Mouse (Mus musculus) right cerebral cortex, postnatal 25 days (tissue): Measurements from ENCODE around the gene Tmem119.

Experiments
- DNase-seq: peaks from one replicate; pipeline ENCODE4 v3.0.0; 2022

The Tmem119 gene

DNA sequence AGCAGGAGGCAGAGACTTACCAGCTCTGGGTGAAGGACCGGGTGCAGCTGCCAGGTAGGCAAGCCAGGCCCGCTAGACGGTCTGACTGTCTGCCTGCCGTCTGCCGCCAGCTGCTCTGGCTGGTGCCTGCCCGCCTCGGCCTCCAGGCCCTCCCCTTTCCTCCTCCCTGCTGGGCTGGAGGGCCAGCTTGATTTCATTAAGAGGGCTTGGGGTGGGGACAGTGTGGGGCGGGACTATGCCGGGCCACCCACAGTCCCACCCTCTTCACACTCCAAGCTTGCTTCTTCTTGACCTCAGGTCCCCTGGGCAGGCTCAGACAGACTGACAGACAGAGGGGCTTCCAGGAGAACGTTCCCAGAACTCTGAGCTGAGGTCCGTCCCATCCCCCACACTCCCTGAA is at the start of gene Tmem119:
Tmem119 (minus strand) TSS at position 237 of the 400 bp plus-strand sequence.
- DNase-seq: no peak

DNA sequence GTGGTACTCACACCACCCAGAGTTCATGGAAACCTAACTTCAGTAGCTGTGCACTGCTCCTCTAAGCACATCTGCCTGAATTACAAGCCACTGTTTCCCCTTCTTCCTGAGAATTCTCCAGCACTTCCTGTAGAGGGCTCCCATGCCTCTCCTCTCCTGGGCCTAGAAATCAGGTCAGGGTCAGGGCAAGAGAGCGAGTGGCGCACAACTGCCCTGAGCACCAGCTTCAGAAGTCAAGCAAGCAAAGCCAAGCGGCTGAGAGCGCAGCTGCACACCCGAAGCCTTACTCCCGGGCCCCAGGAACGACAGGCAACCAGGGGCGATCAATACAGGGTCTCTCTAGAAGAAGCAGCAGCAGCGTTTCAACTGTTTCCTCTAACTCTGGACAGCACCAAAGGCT is 47.3 kb upstream of the Tmem119 start:
- DNase-seq: no peak

DNA sequence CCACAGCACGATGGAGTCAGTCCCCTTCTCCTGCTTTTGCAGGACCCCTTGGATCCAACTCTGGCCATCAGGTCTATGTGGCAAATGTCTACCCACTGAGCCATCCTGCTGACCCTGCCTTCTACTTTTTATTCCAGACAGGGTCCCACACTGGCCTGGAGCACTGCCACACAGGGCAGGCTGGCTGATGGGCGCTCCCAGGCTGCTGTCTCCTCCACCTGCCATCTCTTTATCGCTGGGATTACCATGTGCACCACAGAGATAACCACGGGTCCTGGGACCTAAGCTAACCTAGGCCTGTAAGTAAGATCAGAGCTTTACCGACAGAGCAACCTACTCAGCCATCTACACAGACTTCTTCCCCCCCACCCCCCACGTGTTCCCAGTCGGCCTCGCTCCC is 46.3 kb upstream of the Tmem119 start:
- no peak for DNase-seq

DNA sequence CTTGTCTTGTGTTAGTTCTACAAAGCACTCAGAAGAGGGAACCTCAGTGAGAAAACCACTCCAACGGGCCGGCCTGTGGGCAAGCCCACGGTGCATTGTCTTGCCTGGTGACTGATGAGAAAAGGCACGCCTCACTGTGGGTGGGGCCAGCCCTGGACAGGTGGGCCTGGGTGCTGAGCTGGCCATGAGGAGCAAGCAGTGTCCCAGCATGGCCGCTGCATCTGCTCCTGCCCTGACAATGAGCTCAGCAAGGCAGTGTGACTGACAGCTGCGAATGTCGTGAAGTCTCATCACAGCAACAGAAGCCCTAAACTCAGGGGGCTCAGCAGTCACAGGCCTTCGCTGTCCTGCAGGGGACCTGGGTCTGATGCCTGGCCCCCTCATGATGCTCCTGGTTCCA is 45.3 kb upstream of the Tmem119 start:
- DNase-seq: no peak

DNA sequence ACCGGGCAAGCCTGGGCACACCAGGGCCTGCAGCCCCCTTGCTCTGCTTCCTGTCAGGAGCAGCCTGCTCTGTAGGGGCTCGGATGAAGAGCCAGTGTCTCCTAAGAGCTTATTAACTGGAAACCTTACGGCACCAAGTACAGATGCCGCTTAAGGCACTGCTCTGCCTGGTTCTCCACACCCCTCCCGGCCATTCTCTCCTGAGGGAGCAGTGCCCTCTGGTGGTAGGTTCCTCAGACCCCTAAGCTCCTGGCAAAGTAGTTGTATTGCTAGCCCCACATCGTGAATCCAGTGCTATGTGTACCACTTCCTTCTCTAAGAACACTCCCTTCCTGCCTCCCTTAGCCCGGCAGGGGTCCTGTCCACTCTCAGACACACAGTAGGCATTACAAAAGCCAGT is 44.4 kb upstream of the Tmem119 start:
- peak; percentile 74 for DNase-seq

DNA sequence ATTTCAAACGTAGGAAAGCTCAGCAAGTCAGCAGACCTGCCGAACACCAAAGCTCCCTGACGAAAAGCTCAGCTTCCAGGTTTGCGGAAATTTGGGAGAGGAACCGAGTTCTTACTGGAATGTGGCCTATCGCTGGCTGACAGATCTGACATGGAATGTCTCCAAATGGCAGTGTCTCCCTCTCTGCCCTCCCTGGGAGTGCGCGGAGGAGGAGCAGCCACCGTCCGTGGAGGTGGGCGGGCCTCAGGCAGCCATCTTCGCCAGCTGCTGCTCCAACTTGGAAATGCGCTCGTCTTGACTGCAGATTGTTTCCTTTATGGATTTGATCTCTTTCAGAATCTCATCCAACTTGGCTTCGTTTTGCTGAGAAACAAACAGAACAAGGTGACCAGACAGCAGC is 43.8 kb upstream of the Tmem119 start:
- no peak for DNase-seq

DNA sequence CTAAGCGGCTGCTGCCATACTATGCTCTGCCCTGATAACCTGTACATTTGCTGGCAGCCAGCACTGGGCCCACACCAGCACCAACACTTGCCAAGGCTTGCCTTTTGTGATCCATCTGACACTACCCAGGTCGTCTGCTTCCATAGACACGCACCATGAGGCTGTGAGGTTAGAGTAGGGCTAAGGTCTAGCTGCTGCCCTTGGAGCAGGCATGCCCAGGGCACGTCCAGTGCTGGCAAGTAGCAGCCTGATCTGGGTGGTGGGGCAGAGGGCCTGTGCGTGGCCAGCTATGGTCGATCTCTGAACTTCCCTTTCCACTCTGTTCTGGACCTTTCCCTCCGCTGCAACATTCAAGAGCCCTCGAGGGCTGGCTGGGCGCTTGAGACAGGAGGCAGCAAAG is 42.6 kb upstream of the Tmem119 start:
- DNase-seq: no peak

DNA sequence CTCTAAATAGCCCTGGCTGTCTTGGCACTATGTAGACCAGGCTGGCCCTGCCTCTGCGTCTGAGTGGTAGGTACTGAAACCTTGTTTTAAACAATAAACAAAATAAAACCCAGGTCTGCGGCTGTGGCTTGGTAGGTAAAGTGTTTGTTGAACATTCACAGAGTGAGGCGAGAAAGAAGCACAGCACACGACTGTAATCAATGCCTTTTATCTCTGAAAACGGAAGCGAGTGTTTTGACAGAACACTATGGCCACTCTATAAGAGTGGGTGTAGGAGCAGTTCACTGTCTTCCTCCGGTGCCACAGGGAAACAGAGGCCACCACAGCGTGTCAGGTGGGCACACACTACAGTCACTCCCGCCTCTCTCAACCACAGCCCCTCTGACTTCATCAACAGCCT is 41.9 kb upstream of the Tmem119 start:
- no peak for DNase-seq

DNA sequence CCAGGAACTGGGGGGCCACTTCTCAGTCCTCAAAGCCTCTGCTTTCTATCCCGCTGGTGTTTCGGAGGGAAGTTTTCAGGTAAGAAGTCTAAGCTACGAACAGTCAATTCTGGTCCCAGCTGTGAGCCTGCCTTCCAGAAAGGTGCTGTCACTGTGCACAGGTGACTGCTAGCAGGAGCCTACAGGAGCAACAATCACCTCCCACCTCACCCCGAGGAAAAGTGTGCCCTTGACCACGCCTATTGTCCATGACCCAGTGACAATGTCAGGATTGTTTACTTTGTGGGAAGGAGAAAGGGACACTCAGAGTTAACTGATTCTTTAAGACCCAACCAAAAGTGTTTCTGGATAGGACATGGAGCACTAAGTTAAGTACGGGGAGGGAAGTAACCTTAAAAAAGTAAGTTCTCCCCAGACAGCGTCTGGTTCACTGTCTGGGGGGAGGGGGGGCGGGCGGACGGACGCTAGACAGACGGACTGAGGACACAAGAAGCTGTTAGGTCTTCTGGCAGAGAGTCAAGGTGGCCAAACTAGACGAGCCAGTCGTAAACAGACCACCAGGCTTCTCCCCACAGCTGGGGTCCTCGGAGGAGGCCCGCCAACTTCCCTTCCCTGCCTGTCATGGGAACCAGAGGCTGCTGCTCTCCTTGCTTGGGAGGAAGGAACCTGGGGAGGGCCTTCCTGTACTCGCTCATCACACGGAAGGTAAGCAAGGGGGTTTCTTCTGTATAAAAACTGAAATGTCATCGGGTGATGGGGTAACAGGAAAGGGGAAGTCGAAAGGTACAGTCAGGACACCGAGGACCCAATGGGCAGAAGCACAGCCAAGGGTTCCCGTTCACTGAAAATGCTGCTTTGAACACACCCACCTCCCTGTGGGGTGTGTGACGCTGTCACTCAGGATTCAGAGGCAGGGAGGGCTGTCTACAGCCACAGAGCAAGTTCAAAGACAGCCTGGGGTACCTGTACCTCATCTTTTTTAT is 41.2 kb upstream of the Tmem119 start:
- no peak for DNase-seq

DNA sequence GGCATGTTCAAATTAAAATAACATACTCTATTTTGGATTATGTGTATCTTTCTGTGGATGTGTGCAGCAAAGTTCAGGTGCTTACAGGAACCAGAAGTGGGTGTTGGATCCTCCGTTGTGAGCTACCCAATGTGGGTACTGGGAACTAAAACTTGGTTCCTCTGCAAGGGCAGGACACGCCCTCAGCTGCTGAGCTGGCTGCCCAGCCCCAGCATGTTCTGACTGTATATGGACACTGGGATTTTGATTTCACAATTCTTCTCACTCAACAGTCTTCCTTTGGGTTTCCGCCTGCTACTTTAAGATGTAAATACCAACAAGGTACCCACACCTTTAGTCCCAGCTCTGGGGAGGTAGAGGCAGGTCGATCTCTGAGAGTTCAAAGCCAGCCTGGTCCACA is 40.1 kb upstream of the Tmem119 start:
- DNase-seq: no peak

DNA sequence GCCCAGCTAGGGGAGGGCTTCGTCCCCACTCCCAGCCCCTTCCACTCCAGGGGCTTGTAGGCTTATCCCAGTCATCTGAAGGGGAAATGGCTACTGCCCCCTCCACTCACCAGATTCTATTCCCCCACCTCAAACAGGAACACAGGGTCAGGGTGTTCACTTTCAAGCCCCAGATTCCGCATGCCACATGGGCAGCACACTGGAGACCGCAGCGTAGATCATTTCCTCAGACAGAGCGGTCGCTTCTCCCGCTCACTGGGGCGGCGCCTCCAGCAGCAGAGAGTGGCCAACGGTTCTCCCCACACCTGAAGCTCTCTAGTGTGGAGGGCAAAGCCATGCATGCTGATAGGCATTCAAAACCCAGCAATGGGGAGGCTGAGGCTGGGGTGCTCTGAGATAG is 36.6 kb upstream of the Tmem119 start:
- DNase-seq: no peak

DNA sequence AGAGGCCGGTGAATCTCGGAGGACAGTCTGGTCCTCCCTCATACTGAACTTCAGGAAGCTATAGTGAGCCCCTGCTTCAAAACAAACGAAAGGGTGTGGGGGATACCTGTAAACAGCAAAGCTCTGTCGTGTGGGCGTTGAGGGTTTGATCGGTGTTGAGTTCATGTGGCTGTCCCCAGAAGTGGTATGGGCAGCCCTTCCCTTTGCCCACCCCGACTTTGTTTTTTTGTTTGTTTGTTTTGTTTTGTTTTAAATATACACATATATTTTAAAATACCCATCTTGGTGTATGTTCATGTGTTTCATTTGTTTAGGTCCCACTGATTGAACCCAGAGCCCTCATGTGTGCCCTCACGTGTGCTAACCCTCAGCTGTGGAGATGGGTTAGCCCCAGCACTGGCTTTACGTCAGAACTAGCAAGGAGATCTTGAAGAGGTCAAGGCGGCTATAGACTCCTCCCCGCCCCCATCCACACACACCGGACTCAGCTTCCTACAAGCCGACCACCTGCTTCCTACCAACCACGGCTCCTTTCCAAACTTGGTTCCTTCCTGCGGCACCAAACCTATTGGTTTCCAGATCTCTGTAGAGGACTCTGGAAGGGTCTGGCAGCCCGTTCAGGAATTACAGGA is 33.1 kb upstream of the Tmem119 start:
- no peak for DNase-seq

DNA sequence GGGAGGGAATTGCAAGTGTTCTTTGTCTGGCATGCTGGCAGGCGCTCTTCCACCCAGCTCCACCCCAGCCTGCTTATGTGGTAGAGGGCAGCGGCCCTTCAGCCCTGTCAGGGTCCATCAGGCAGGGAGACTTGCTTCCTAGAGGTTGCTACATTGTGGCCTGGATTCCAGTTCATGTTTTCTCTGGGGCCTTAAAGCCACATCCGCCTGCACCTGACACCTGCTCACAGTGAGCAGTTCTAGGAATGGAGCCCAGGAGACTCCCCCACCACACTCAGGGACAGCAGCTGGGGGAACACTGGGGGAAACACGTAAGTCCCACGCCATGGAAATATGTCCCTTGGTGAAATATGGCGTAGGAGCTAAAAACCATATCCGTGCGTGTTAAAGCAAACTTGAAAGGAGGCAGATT is 32.2 kb upstream of the Tmem119 start, which contains the start of gene Selplg:
Selplg (minus strand) TSS at position 155 of the 412 bp plus-strand sequence.
- DNase-seq: peak; percentile 48

DNA sequence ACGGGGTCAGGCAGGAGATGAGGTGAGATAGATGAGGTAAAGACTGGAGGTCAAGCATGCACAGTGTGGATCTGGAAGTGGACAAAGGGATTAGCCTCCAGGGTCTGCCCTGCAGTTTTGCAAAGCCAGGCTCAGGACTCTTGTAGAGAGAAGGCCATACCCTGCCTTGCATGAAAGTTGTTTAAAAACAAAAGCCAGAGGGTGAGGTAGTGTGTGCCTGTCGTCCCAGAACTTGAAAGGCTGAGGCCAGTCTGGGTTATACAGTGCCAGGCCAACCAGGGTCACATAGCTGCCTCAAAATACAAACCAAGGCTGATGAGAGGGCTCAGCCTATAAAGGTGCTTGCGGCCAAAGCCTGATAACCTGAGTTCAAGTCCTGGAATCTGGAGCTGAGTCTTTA is 31.4 kb upstream of the Tmem119 start:
- DNase-seq: no peak

DNA sequence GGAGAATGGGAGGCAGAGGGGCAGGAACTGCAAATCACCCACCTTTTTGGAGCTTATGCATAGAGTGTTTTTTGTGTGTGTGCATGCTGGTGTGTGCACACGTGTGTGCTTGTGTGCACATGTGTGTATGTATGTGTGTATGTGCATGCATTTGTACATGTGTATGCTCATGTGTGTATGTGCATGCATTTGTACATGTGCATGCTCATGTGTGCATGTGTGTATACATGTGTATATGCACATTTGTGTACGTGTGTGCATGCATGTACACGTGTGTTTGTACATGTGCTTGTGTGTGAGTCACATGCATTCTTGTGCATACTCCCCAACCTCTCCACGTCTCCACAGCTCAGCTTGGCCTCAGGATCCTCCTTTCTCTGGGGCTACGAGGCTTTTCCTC is 30.5 kb upstream of the Tmem119 start:
- no peak for DNase-seq

DNA sequence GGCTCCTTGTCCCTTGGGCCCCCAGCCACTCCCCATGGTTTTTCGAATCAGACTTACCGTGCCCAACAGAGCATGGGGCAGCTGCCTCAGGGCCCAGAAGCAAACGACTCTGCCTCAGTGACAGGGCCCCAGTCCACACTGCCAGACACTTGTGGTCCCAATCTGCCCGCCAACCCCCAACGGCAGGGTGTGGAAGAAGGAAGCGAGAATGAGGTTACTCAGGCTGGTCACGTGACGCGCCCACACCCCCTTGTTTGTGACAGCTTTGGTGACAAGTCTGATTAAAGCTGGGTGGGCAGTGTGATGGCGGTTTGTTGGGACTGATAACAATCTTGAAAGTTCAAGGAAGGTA is 30.0 kb upstream of the Tmem119 start:
- no peak for DNase-seq

DNA sequence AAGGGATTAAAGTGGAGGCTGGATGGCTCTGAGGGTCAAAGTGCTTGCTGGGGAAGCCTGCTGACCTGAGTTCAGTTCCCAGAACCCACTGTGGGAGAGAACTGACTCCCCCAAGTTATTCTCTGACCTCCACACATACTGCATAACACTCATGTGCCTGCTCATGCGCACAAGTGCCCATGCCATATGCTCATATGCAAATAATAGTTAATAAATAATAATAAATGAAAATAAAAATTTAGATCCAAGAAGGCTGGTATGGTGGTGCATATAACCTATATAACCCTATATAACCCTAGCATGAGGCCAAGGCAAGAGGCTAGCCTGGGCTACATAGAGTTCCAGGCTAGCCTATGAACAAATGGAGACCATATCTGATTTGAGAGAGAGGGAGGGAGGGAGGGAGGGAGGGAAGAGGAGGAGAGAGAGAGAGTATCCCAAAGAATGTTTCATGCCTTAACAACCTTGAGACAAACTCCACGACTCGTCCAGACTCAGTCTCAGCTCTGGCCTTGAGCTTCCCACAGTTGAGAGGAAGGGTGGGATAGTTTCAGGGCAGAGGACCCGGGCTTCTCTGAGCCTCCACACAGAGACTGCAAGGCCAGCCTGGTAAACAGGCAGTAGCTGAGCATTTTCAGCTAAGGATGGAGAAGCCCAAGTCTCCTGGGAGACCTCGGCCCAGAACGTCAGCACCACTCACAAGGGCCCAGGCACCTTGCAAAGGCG is 29.4 kb upstream of the Tmem119 start:
- DNase-seq: no peak

DNA sequence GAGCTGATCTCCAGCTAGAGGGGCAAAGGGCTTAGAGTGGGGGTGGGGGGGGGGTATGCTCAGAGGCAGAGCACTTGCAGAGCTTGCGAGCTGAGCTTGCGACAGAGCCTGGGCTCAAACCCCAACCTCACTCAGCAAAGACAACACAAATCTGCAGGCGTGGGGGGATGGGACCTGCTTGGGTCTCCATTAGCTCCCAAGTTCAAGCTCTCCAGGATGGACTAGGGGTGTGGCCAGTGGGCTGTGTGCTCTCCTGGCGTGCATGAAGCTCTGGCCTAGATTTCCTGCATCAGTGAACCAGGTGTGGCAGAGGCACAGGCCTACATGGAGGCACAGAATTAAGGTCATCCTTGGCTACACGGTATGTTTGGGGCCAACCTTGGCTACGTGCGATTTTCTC is 28.2 kb upstream of the Tmem119 start:
- DNase-seq: no peak

DNA sequence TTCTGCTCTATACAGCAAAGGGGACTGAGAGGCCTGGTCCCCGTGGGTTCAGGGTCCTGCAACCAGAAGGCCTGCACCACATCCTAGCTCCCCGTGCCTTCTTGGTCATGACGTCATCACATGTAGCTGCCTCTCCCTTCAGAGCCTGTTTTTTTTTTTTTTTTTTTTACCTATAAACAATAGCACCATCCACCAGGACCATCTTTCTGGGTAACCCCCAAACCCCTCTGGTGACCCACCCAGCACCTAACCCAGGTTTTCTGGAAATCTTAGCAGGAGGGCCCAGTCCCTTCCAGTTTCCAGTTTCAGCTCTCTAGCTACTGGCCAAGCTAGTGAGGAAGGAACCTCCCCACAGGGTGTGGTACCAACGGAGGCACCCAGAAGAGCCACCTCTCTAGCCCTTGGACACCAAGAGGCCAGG is 27.7 kb upstream of the Tmem119 start:
- DNase-seq: no peak

DNA sequence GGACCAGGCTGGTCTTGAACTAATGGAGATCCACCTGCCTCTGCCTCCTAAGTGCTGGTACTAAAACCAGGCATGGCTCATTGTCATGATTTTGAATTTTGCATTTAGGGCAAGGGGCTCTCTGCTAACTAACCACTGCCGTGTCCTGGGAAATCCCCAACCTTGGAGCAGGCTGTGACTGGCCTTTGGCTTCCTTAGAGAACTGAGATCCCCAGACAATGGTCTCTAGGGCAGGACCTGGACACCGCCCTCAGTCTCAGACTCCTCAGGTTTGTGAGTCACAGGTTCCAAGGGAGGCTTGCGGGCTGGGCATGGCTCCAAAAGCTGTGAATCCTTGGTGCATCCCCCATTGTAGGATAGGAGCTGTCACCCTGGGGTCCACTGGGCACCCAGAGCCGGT is 26.3 kb upstream of the Tmem119 start:
- DNase-seq: no peak

DNA sequence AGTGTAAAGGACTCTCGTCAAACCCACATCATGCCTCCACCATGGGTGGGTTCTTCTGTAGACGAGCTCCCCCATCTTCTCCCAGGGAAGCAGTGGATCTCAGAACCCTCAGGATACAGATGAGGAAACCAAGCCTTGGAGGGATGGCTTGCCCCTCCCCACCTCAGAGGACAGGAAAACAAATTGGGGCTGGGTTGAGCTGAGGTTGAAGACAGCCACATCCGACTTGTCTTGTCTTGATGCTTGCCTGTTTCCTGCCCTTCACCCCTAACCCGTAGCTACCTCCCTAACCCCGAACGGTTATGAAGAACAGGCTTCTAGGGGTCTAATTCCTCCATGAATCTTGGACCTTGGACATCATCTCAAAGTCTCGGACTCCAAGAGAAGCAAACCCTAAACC is 25.2 kb upstream of the Tmem119 start:
- no peak for DNase-seq

DNA sequence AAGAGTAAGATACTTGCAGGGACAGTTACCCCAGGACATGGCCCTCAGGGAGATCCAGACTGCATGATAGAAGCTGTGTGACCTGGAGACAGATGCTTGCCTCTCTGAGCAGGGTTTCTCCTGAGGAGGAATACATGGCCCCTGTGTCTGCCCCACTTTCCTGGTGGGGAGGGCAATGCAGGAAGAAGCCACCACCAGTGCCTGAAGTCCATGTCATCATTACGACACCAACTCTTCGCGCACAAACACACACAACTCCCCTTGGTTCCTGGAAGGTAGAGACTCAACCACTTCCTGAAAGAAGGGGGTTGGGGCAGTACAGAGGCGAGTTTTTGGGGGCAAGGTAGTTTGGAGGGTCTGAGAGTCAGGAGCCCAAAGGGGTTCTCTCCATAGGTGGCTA is 23.9 kb upstream of the Tmem119 start:
- DNase-seq: no peak

DNA sequence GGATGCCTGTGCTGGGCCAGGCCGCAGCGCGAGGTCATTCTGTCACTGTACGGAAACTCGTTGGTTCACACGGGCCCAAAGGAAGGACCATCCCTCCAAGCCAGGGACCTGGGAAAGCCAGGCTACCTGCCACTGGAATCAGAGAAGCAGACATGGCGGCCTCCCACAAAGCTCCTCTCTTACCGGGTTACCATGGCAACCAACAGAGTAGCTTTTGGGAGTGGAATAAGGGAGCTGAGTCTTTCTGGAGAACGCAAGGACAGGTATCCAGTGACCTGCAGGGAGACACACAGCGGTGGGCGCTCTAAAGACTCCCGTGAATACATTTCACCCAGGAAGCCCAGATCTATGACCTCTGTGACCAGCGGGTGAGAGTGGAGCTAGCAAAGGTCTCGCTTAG is 18.3 kb upstream of the Tmem119 start:
- DNase-seq: no peak

DNA sequence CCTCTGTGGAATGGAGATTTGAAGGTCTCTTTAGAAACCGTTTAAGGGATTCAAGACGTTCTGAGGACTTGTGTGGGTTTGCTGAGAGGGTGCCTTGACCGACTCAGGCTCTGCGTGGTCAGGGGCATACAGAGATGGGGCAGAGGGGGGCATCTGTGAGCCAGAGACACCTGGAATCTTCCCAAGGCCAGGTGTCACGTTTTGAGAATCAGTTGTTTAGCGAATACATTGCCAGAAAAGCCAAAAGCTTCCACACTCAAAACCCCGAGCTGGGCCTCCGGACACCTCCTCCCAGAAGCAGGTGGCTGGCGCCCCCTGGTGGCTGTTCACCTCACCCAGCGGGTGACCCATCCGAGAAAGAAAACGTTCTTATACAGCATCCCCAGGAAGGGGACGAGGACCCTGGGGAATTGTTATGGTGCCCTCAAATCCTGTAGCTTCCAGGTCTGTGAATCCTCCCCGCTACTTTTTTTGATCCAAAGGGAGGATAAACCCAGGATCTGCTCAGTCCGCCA is 15.4 kb upstream of the Tmem119 start:
- peak; percentile 58 for DNase-seq
